Mouse (Mus musculus): ENCODE results near the gene Cycs.

- TF ChIP-seq CTCF (IDR thresholded peaks at IDR 0.05; ENCODE audit: control insufficient read depth, insufficient read depth, insufficient replicate concordance, low read depth, low read length) (no peak), POLR2A (IDR thresholded peaks at IDR 0.05; ENCODE audit: control insufficient read depth, low read depth, low read length) (no peak)
Measured at GRCm38 (mm10) chr6:50557566-50557965, 8.8 kb downstream of the Cycs start.

Measured in testis, adult 2 months (tissue).